Mouse (Mus musculus) midbrain, embryonic 10.5 days (tissue): ENCODE data around the gene Foxs1. TPM values are rescaled to one million over a fixed set of nuclear protein-coding genes. Genes with fewer than 3 reads are reported as not detected.

Experiments used
- DNase-seq: peaks from one replicate; pipeline ENCODE4 v3.0.0-alpha.2; 2017; ENCODE audit warnings: low spot score
- H3K27ac ChIP-seq: fragments of 300-500 bp; sonication (generic); replicated peaks from 2 replicates; pipeline ENCODE4 v1.5.1; 2016; ENCODE audit warnings: mild to moderate bottlenecking
- H3K27me3 ChIP-seq: fragments of 300-500 bp; sonication (generic); 2 replicates; pipeline ENCODE4 v1.6.1; 2016; ENCODE audit warnings: low read depth, mild to moderate bottlenecking; ENCODE audit not compliant: poor library complexity, severe bottlenecking
- H3K36me3 ChIP-seq: fragments of 300-500 bp; sonication (generic); 2 replicates; pipeline ENCODE4 v1.6.1; 2016; ENCODE audit warnings: mild to moderate bottlenecking, moderate library complexity
- H3K4me1 ChIP-seq: fragments of 300-500 bp; sonication (generic); 2 replicates; pipeline ENCODE4 v1.6.1; 2016
- H3K4me3 ChIP-seq: fragments of 300-500 bp; sonication (generic); 2 replicates; pipeline ENCODE4 v1.5.1; 2016; ENCODE audit warnings: mild to moderate bottlenecking, moderate library complexity
- H3K9me3 ChIP-seq: fragments of 300-500 bp; sonication (generic); replicated peaks from 2 replicates; pipeline ENCODE4 v1.6.1; 2016; ENCODE audit warnings: mild to moderate bottlenecking
- WGBS: fragments of 180-500 bp; shearing (Covaris S2); methylation state at CpG from one replicate; pipeline ENCODE4 v1.1.7; 2016; 5-methylcytosine and 5-hydroxymethylcytosine counted together
- polyA plus RNA-seq: library from polyadenylated mRNA; unstranded; fragments of >200 nt; fragmentation: Nextera tagmentation; extraction: Ambion mirVana; gene quantifications from 2 replicates; pipeline ENCODE4 v1.2.1, GENCODE M21; 2016

The Foxs1 gene
- polyA plus RNA-seq, 1 experiment from 2014 or later, result 0.58 TPM

DNA sequence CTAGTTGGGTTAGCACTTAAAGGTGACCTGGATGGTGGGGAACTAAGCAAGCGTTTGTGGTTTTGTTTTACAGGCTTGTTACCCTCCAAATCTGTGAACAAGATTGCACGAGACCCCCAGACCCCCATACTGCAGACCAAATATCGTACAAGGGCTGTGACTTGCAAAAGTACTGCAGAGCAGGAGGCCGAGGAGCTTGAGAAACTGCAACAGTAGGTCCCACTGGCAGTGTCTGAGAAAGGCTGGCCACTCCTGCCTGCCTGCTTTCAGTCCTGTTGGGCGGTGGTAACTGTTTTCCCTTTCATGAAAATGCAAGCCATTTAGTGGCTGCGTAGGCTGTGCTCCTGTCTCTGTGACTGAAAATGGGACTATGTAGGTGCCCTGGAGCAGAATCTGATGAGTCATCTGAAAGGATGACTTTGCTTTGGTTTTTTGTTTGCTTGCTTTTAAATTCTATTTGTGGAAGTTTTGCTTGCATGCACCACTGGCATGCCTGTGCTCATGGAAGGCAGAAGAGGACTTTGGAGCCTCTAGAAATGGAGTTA lies 48.8 kb downstream of the Foxs1 start:
- DNase-seq, result no peak
- H3K27ac ChIP-seq, result no peak overlapping the region

More for the DNA sequence above, 48.8 kb downstream of the Foxs1 start:
- Histone ChIP-seq H3K36me3 (peaks cover 99% of the 10 kb centered on the region), H3K27me3 (no peaks in the 10 kb centered on the region), H3K4me3 (no peak overlapping the region), H3K9me3 (no peaks in the 10 kb centered on the region), H3K4me1 (no peaks in the 10 kb centered on the region)
- WGBS, result 94% methylated on average over 6 of the region's 6 CpGs

Other genes with a start within 250 kb of the Foxs1 start
- 42.9 and 45.3 TPM in 2 replicates for gene Mcts2, start 246.2 kb downstream of the Foxs1 start, polyA plus RNA-seq
- 70.2 and 86.2 TPM in 2 replicates for gene Id1, start 197.0 kb downstream of the Foxs1 start, polyA plus RNA-seq
- 4.2 and 4.6 TPM in 2 replicates for gene Cox4i2, start 179.0 kb downstream of the Foxs1 start, polyA plus RNA-seq
- 107 and 128 TPM in 2 replicates for gene Bcl2l1, start 101.5 kb downstream of the Foxs1 start, polyA plus RNA-seq
- gene Tpx2, start 85.2 kb downstream of the Foxs1 start, polyA plus RNA-seq, result 153 TPM in 2 replicates
- 0.06 and 0.07 TPM in 2 replicates for gene Mylk2, start 21.9 kb downstream of the Foxs1 start, polyA plus RNA-seq
- gene Dusp15, start 18.5 kb upstream of the Foxs1 start, polyA plus RNA-seq, result 0.60 and 1.3 TPM in 2 replicates
- gene Ttll9, start 29.3 kb upstream of the Foxs1 start, polyA plus RNA-seq, result 1.3 and 1.4 TPM in 2 replicates
- 108 and 111 TPM in 2 replicates for gene Pdrg1, start 82.2 kb upstream of the Foxs1 start, polyA plus RNA-seq
- gene Xkr7, start 98.6 kb upstream of the Foxs1 start, polyA plus RNA-seq, result 0.21 and 0.68 TPM in 2 replicates
- 1.1 and 1.2 TPM in 2 replicates for gene Ccm2l, start 132.7 kb upstream of the Foxs1 start, polyA plus RNA-seq
- 2.1 and 2.2 TPM in 2 replicates for gene Hck, start 175.3 kb upstream of the Foxs1 start, polyA plus RNA-seq
- gene Tm9sf4, start 228.1 kb upstream of the Foxs1 start, polyA plus RNA-seq, result 82.5 and 82.8 TPM in 2 replicates